Mouse (Mus musculus): ENCODE data around the gene Cnnm4.

DNA sequence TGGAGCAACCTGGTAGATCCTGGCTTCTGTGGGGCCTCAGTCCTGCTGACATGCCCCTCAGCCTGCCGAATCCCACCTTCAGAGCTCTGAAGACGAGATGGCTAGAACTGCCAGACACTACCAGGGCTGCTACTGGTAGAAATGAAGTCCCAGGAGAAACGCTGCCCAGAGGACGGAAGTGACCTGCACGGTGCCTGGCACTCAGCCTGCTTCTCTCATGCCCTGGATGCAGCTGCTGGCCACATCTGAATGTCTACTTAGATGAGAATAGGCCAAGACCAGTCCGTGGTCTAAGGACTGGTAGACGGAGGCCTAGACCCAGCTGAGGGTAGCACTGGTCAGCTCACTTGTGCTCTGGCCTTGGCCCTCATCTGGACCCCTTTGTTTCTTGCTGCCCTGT, 59.5 kb downstream of the Cnnm4 start:
- TF ChIP-seq CTCF (IDR thresholded peaks at IDR 0.05) (no peak), EP300 (IDR thresholded peaks at IDR 0.05) (no peak)

Measured in lung, postnatal 0 days (tissue).